Mouse (Mus musculus) small intestine, adult 10 weeks (tissue): ENCODE data around the gene Tlr6. TPM values are rescaled to one million over a fixed set of nuclear protein-coding genes. Genes with fewer than 3 reads are reported as not detected.

Source experiments
- polyA plus RNA-seq: library from polyadenylated mRNA; stranded (reverse); fragments of 350-450 nt; fragmentation: Illumina TruSeq; extraction: RNeasy Lipid Tissue Mini Kit (QIAGEN cat#74804); gene quantifications from one replicate; pipeline ENCODE4 v1.2.3, GENCODE M21; 2014; ENCODE audit warnings: low replicate concordance

Tlr6 gene
- 1.2 TPM for polyA plus RNA-seq

GRCm38 (mm10) chr5:64959843-64960230 is at the start of gene Tlr6:
TSS of gene Tlr6 (minus strand) at chr5:64960097.

DNA sequence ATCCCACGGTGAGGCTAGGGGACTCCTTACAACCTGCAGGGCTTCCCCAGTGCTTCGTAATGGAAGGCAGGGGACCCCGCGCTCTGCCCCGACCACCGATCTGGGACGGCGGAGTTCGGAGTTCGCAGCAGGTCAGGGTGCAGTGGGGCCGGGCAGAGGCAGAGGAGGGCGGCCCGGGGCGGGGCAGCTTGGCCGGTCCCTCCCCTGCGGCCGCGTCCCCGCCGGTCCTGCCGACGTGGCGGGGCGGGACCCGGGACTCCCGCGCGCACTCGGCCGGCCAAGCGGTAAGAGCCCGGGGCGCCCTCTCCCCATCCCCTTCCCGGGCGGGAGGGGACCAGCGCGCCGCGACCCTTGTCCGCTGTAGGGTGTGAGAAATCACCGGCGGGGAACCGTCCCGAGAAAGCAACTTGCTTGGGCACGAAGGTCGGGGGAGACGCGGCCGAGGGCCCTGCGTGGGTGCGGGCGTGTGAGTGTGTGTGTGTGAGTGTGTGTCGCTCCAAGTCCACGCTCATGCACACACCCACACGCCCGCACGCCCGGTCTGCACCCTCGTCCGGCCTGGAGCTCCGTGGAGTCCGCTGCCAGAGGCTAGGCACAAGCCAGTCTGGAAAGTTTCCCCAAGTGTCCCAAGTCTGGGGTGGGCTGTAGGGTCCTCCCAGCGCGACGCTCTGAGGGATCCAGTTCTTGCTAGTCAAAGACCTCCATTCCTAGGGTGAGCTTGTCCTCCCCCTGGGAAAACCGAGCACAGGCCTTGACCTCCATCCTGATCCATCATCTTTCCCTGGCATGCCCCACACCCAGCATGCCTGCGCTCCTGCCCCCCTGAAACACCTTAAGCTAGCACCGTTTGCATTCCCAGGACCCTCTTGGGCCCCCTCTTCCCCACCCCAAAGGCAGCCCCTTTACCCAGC is 10.2 kb upstream of the Tlr6 start, which contains the start of gene Fam114a1:
Gene Fam114a1, plus strand, starts transcription at position 211 of the 911 bp plus-strand sequence.

Other genes with a start within 250 kb of the Tlr6 start
- 214 TPM for gene Klf3, start 156.7 kb downstream of the Tlr6 start, polyA plus RNA-seq
- 15.5 TPM for gene Tlr1, start 26.5 kb downstream of the Tlr6 start, polyA plus RNA-seq
- gene Fam114a1, start 10.0 kb upstream of the Tlr6 start, polyA plus RNA-seq = 39.7 TPM
- 1.8 TPM for gene Tmem156, start 132.0 kb upstream of the Tlr6 start, polyA plus RNA-seq
- gene Klhl5, start 147.4 kb upstream of the Tlr6 start, polyA plus RNA-seq = 21.0 TPM
- gene Wdr19, start 239.6 kb upstream of the Tlr6 start, polyA plus RNA-seq = 1.8 TPM